Mouse (Mus musculus): ENCODE results near the gene Gm11563.
"Not testable (repeated sequence)": the region's sequence is repeated elsewhere in the genome, so short reads cannot be mapped to it uniquely, and the experiment has no call there.

GRCm38 (mm10) chr11:99658467-99659010, at the start of gene Gm11563:
- not testable (repeated sequence) for TF ChIP-seq POLR2A (IDR thresholded peaks at IDR 0.05; ENCODE audit: insufficient read length, low read depth); E2F4 (IDR thresholded peaks at IDR 0.05; ENCODE audit: insufficient read depth); USF1 (IDR thresholded peaks at IDR 0.05; ENCODE audit: low read depth); MAX (IDR thresholded peaks at IDR 0.05; ENCODE audit: low read depth); SRF (IDR thresholded peaks at IDR 0.05; ENCODE audit: control insufficient read depth, insufficient read length, low read depth)
- TF ChIP-seq TCF12 (IDR thresholded peaks at IDR 0.05; ENCODE audit: insufficient read depth, poor library complexity, severe bottlenecking): peak; percentile 40
- peak in 2 of 3 experiments; percentile 63 to 75 for TF ChIP-seq MYOD1 (IDR thresholded peaks at IDR 0.05; ENCODE audit: control insufficient read depth in 1 of 3, insufficient read length in 2 of 3, low read depth in 2 of 3)
